Mouse (Mus musculus) small intestine, adult 2 months (tissue): ENCODE data around the gene 2900011O08Rik. TPM values are rescaled to one million over a fixed set of nuclear protein-coding genes. Genes with fewer than 3 reads are reported as not detected.

Source experiments
- H3K27ac ChIP-seq: fragments of 200-500 bp; 2 replicates; pipeline ENCODE4 v1.5.1; 2012; ENCODE audit warnings: low read depth, low read length, control low read depth, inconsistent platforms; ENCODE audit not compliant: insufficient read depth
- H3K27me3 ChIP-seq: fragments of 200-500 bp; 2 replicates; pipeline ENCODE4 v1.6.1; 2012; ENCODE audit warnings: mild to moderate bottlenecking, moderate library complexity, low read length, inconsistent platforms; ENCODE audit not compliant: control insufficient read depth, insufficient read depth
- H3K36me3 ChIP-seq: fragments of 200-500 bp; 2 replicates; pipeline ENCODE4 v1.6.1; 2012; ENCODE audit warnings: mild to moderate bottlenecking, low read length, control low read depth, inconsistent platforms; ENCODE audit not compliant: control insufficient read depth, insufficient read depth
- H3K4me1 ChIP-seq: fragments of 200-500 bp; 2 replicates; pipeline ENCODE4 v1.6.1; 2012; ENCODE audit warnings: low read length, inconsistent platforms, mixed read lengths; ENCODE audit not compliant: control insufficient read depth, insufficient read depth, insufficient read length
- H3K4me3 ChIP-seq: fragments of 200-500 bp; 2 replicates; pipeline ENCODE4 v1.5.1; 2012; ENCODE audit warnings: low read depth, mild to moderate bottlenecking, control low read depth, inconsistent platforms, low read length, moderate library complexity
- CTCF ChIP-seq: fragments of 200-500 bp; IDR thresholded peaks from 2 replicates; pipeline ENCODE4 v1.5.1; 2012; ENCODE audit warnings: low read depth, mild to moderate bottlenecking, control low read depth, inconsistent platforms, low read length, moderate library complexity, mixed read lengths; ENCODE audit not compliant: insufficient replicate concordance, insufficient read length; ENCODE audit errors: extremely low read depth
- POLR2A ChIP-seq: fragments of 200-500 bp; IDR thresholded peaks from 2 replicates; pipeline ENCODE4 v1.6.1; 2012; ENCODE audit warnings: low read depth, mild to moderate bottlenecking, control low read depth, inconsistent platforms, low read length, moderate library complexity
- WGBS: fragments of 180-500 bp; shearing (Covaris S2); methylation state at CpG from one replicate; pipeline ENCODE4 v1.1.7; 2018; 5-methylcytosine and 5-hydroxymethylcytosine counted together
- polyA plus RNA-seq: library from polyadenylated mRNA; depleted of rRNA; stranded (reverse); fragments of >200 nt; gene quantifications from 2 replicates; pipeline ENCODE4 v1.2.3, GENCODE M21; 2012

The 2900011O08Rik gene
- polyA plus RNA-seq, 1 experiment: 0.35 TPM

- Histone ChIP-seq H3K4me3 (no peak overlapping the region), H3K27me3 (no peaks in the 10 kb centered on the region), H3K36me3 (no peaks in the 10 kb centered on the region), H3K4me1 (no peaks in the 10 kb centered on the region), H3K27ac (no peak overlapping the region)
- no peak for TF ChIP-seq POLR2A
- TF ChIP-seq CTCF: no peak
- 36% methylated on average over 4 of the region's 4 CpGs for whole genome bisulfite sequencing
Measured at GRCm38 (mm10) chr16:14046224-14046756, 59.9 kb downstream of the 2900011O08Rik start.

GRCm38 (mm10) chr16:14052221-14052620, 65.8 kb downstream of the 2900011O08Rik start:
- TF ChIP-seq CTCF: no peak
- H3K27ac ChIP-seq: no peak overlapping the region
- WGBS: 94% methylated on average over 2 of the region's 2 CpGs
- no peaks in the 10 kb centered on the region for H3K36me3 ChIP-seq
- no peaks in the 10 kb centered on the region for H3K4me1 ChIP-seq
- no peaks in the 10 kb centered on the region for H3K27me3 ChIP-seq
- no peak overlapping the region for H3K4me3 ChIP-seq

GRCm38 (mm10) chr16:14053116-14053515, 66.7 kb downstream of the 2900011O08Rik start:
- no peak overlapping the region for H3K4me3 ChIP-seq
- WGBS: 80% methylated on average over 5 of the region's 5 CpGs
- no peaks in the 10 kb centered on the region for H3K27me3 ChIP-seq
- TF ChIP-seq CTCF: no peak
- no peak for TF ChIP-seq POLR2A
- H3K4me1 ChIP-seq: no peaks in the 10 kb centered on the region
- H3K36me3 ChIP-seq: no peaks in the 10 kb centered on the region
- H3K27ac ChIP-seq: no peak overlapping the region

- WGBS: 95% methylated on average over 1 of the region's 1 CpGs
- Histone ChIP-seq H3K4me3 (no peak overlapping the region), H3K4me1 (peaks cover 5% of the 10 kb centered on the region; the same call in 1 of the 2 replicates), H3K27ac (no peak overlapping the region), H3K36me3 (no peaks in the 10 kb centered on the region), H3K27me3 (no peaks in the 10 kb centered on the region)
- TF ChIP-seq CTCF: no peak
Measured at GRCm38 (mm10) chr16:14055271-14055670, 68.9 kb downstream of the 2900011O08Rik start.

- WGBS: 70% methylated on average over 4 of the region's 4 CpGs
- no peak for TF ChIP-seq CTCF
- no peak for TF ChIP-seq POLR2A
Measured at GRCm38 (mm10) chr16:14056734-14057133, 70.3 kb downstream of the 2900011O08Rik start.

GRCm38 (mm10) chr16:14058541-14058940, 72.1 kb downstream of the 2900011O08Rik start:
- no peak overlapping the region for H3K4me3 ChIP-seq
- H3K27ac ChIP-seq: no peak overlapping the region
- peaks cover 6% of the 10 kb centered on the region; the same call in 1 of the 2 replicates for H3K4me1 ChIP-seq
- WGBS: 47% methylated on average over 1 of the region's 1 CpGs
- no peaks in the 10 kb centered on the region for H3K27me3 ChIP-seq
- no peaks in the 10 kb centered on the region for H3K36me3 ChIP-seq
- no peak for TF ChIP-seq POLR2A
- no peak for TF ChIP-seq CTCF

More at GRCm38 (mm10) chr16:14056734-14057133, 70.3 kb downstream of the 2900011O08Rik start:
- Histone ChIP-seq H3K27me3 (no peaks in the 10 kb centered on the region), H3K36me3 (no peaks in the 10 kb centered on the region), H3K27ac (no peak overlapping the region), H3K4me1 (peaks cover 6% of the 10 kb centered on the region; the same call in 1 of the 2 replicates), H3K4me3 (no peak overlapping the region)

- TF ChIP-seq POLR2A: no peak
- no peak for TF ChIP-seq CTCF
- Histone ChIP-seq H3K36me3 (no peaks in the 10 kb centered on the region), H3K4me1 (peaks cover 6% of the 10 kb centered on the region; the same call in 1 of the 2 replicates), H3K27me3 (no peaks in the 10 kb centered on the region), H3K4me3 (no peak overlapping the region), H3K27ac (no peak overlapping the region)
- WGBS: 16% methylated on average over 1 of the region's 1 CpGs
Measured at GRCm38 (mm10) chr16:14059118-14059854, 72.9 kb downstream of the 2900011O08Rik start.
